Mouse (Mus musculus): ENCODE data around the gene Gm8890.

Gene Gm8890

GRCm38 (mm10) chr5:11255733-11256132, at the start of gene Gm8890:
Gene Gm8890, plus strand, starts transcription at chr5:11256033.
- in situ Hi-C loops (cut with MboI, MseI): loop anchor here (25.0 kb wide), 1 partner anchor 432 kb away; the partner anchor contains the start of gene Gm8922

- in situ Hi-C loops (cut with MboI, MseI): loop anchor here (25.0 kb wide), 1 partner anchor 431 kb away; the partner anchor contains the start of gene Gm8922
These were observed 388 bp downstream of the Gm8890 start for GRCm38 (mm10) chr5:11256221-11256620.
